Mouse (Mus musculus) liver, embryonic 15.5 days (tissue): ENCODE measurements around the gene Snx21. TPM values are rescaled to one million over a fixed set of nuclear protein-coding genes. Genes with fewer than 3 reads are reported as not detected.
"Not testable (repeated sequence)": the region's sequence is repeated elsewhere in the genome, so short reads cannot be mapped to it uniquely, and the experiment has no call there.

Experiments used
- ATAC-seq: fragments of 200-750 bp; cut with Nextera tagmentation; 2 replicates; pipeline ENCODE4 v1.8.0; 2017; ENCODE audit warnings: moderate number of reproducible peaks, mild to moderate bottlenecking, moderate library complexity; ENCODE audit not compliant: insufficient read depth
- H3K27ac ChIP-seq: fragments of 300-500 bp; sonication (generic); replicated peaks from 2 replicates; pipeline ENCODE4 v1.5.1; 2015; ENCODE audit warnings: mild to moderate bottlenecking, inconsistent platforms
- H3K27me3 ChIP-seq: fragments of 300-500 bp; sonication (generic); 2 replicates; pipeline ENCODE4 v1.6.1; 2015; ENCODE audit warnings: mild to moderate bottlenecking, inconsistent platforms
- H3K36me3 ChIP-seq: fragments of 300-500 bp; sonication (generic); replicated peaks from 2 replicates; pipeline ENCODE4 v1.6.1; 2015; ENCODE audit warnings: moderate library complexity, mild to moderate bottlenecking, inconsistent platforms
- H3K4me1 ChIP-seq: fragments of 300-500 bp; sonication (generic); replicated peaks from 2 replicates; pipeline ENCODE4 v1.6.1; 2015; ENCODE audit warnings: inconsistent platforms
- H3K4me2 ChIP-seq: fragments of 300-500 bp; sonication (generic); 2 replicates; pipeline ENCODE4 v1.6.1; 2015; ENCODE audit warnings: moderate library complexity, mild to moderate bottlenecking, inconsistent platforms
- H3K4me3 ChIP-seq: fragments of 300-500 bp; sonication (generic); replicated peaks from 2 replicates; pipeline ENCODE4 v1.5.1; 2015; ENCODE audit warnings: mild to moderate bottlenecking, inconsistent platforms
- H3K9ac ChIP-seq: fragments of 300-500 bp; sonication (generic); 2 replicates; pipeline ENCODE4 v1.6.1; 2015; ENCODE audit warnings: moderate library complexity, mild to moderate bottlenecking, inconsistent platforms
- H3K9me3 ChIP-seq: fragments of 300-500 bp; sonication (generic); replicated peaks from 2 replicates; pipeline ENCODE4 v1.6.1; 2016; ENCODE audit warnings: inconsistent platforms
- WGBS: fragments of 180-500 bp; shearing (Covaris S2); methylation state at CpG from one replicate; pipeline ENCODE4 v1.1.7; 2015; ENCODE audit warnings: mixed read lengths; ENCODE audit not compliant: insufficient replicate concordance; 5-methylcytosine and 5-hydroxymethylcytosine counted together
- polyA plus RNA-seq: library from polyadenylated mRNA; unstranded; fragments of >200 nt; fragmentation: Nextera tagmentation; extraction: Ambion mirVana; gene quantifications from 2 replicates; pipeline ENCODE4 v1.2.1, GENCODE M21; 2015

The Snx21 gene
- polyA plus RNA-seq, 1 experiment from 2014 or later = 5.6 TPM

DNA sequence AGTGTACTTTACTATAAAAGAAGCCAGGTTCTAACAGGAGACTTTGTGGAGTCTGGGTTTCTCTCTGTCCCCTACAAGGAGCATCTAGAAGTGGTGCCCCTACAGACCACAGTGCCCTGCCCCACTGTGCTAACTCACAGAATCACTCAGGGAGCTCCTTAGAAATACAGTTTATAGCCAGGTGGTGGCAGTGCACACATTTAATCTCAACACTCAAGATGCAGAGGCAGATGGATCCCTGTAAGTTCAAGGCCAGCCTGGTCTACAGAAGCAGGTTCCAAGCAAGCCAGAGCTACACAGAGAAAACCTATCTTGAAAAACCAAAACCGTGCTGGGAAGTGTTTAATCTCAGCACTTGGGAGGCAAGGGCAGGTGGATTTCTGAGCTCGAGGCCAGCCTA lies 8.1 kb downstream of the Snx21 start:
- Histone ChIP-seq H3K27ac (peak overlapping the region; percentile 46; the same call in 1 of the 2 replicates), H3K4me3 (no peak overlapping the region), H3K27me3 (no peaks in the 10 kb centered on the region), H3K4me2 (no peak overlapping the region), H3K36me3 (peaks cover 84% of the 10 kb centered on the region), H3K9me3 (no peaks in the 10 kb centered on the region), H3K4me1 (peaks cover 24% of the 10 kb centered on the region), H3K9ac (no peak overlapping the region)
- ATAC-seq = no peak
- 76% methylated on average over 2 of the region's 2 CpGs for WGBS

DNA sequence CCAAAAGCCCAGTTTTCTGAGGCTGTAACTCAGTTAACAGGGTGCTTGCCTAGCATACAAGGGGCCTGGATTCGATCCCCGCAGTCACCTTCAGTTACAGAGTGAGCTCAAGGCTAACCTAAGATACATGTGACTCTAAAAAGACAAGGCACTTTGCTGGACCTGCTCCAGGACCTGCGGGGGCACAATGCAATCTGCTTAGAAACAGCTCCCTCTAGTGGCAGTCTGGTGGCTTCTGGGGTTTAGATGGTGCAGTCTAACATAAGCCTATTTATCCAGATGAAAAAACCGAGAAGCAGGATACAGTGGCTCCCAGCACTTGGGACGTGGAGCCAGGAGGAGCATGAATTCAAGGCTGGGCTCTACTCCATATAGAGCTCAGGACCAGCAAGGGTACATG lies 8.7 kb downstream of the Snx21 start:
- 28% methylated on average over 5 of the region's 5 CpGs for WGBS
- H3K27ac ChIP-seq = no peak overlapping the region
- H3K4me1 ChIP-seq = peaks cover 21% of the 10 kb centered on the region
- H3K4me2 ChIP-seq = no peak overlapping the region
- no peak overlapping the region for H3K9ac ChIP-seq
- H3K4me3 ChIP-seq = no peak overlapping the region
- peaks cover 85% of the 10 kb centered on the region for H3K36me3 ChIP-seq
- H3K27me3 ChIP-seq = no peaks in the 10 kb centered on the region
- H3K9me3 ChIP-seq = no peaks in the 10 kb centered on the region
- ATAC-seq = peak; percentile 49

GRCm38 (mm10) chr2:164795868-164796267 lies 10.2 kb downstream of the Snx21 start:
- Histone ChIP-seq H3K27me3 (no peaks in the 10 kb centered on the region), H3K4me3 (no peak overlapping the region), H3K4me2 (no peak overlapping the region), H3K36me3 (peaks cover 93% of the 10 kb centered on the region), H3K9ac (no peak overlapping the region), H3K9me3 (no peaks in the 10 kb centered on the region), H3K4me1 (peaks cover 14% of the 10 kb centered on the region), H3K27ac (no peak overlapping the region)
- no peak for ATAC-seq
- WGBS = 73% methylated on average over 4 of the region's 4 CpGs

GRCm38 (mm10) chr2:164798554-164798953 lies 12.9 kb downstream of the Snx21 start:
- not testable (repeated sequence) for H3K9me3 ChIP-seq, ATAC-seq, H3K27ac ChIP-seq, H3K9ac ChIP-seq, H3K4me3 ChIP-seq, H3K4me2 ChIP-seq, H3K27me3 ChIP-seq
- peaks cover 88% of the 10 kb centered on the region for H3K36me3 ChIP-seq
- 59% methylated on average over 6 of the region's 6 CpGs for WGBS
- peaks cover 14% of the 10 kb centered on the region for H3K4me1 ChIP-seq

GRCm38 (mm10) chr2:164800252-164801004 lies 14.8 kb downstream of the Snx21 start:
- peaks cover 70% of the 10 kb centered on the region for H3K36me3 ChIP-seq
- H3K4me3 ChIP-seq = no peak overlapping the region
- peaks cover 19% of the 10 kb centered on the region for H3K4me1 ChIP-seq
- no peak overlapping the region for H3K27ac ChIP-seq
- 80% methylated on average over 13 of the region's 13 CpGs for WGBS
- H3K27me3 ChIP-seq = no peaks in the 10 kb centered on the region
- ATAC-seq = no peak
- H3K4me2 ChIP-seq = no peak overlapping the region
- no peaks in the 10 kb centered on the region for H3K9me3 ChIP-seq
- no peak overlapping the region for H3K9ac ChIP-seq

GRCm38 (mm10) chr2:164803201-164803920 lies 17.7 kb downstream of the Snx21 start:
- ATAC-seq = no peak
- peak overlapping the region; percentile 92 for H3K4me3 ChIP-seq
- peak overlapping the region; percentile 78 for H3K4me2 ChIP-seq
- H3K27ac ChIP-seq = peak overlapping the region; percentile 90
- H3K4me1 ChIP-seq = peaks cover 39% of the 10 kb centered on the region
- H3K27me3 ChIP-seq = no peaks in the 10 kb centered on the region
- peaks cover 44% of the 10 kb centered on the region for H3K36me3 ChIP-seq
- H3K9me3 ChIP-seq = no peaks in the 10 kb centered on the region
- WGBS = 72% methylated on average over 16 of the region's 16 CpGs
- peak overlapping the region; percentile 89 for H3K9ac ChIP-seq

DNA sequence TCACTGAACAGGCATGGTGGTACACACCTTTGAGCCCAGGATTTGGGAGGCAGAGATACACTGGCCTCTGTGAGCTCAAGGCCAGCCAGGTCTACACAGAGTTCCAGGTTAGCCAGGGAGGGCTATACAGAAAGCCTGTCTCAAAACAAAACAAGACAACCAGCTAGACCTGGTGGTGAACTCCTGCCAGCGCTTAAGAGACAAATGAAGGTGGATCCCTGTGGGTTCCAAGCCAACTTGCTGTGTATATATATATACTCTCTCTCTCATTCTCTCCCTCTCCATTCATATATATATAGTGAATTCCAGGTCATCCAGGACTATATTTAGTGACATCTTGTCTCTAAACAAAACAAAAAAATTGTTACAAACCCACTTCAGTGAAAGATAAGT lies 18.3 kb downstream of the Snx21 start:
- Histone ChIP-seq H3K4me2 (peak overlapping the region; percentile 78), H3K36me3 (peaks cover 43% of the 10 kb centered on the region), H3K4me3 (peak overlapping the region; percentile 92), H3K9ac (peak overlapping the region; percentile 89), H3K4me1 (peaks cover 39% of the 10 kb centered on the region), H3K9me3 (no peaks in the 10 kb centered on the region), H3K27ac (peak overlapping the region; percentile 90), H3K27me3 (no peaks in the 10 kb centered on the region)
- 48% methylated on average over 1 of the region's 1 CpGs for WGBS
- ATAC-seq = no peak

DNA sequence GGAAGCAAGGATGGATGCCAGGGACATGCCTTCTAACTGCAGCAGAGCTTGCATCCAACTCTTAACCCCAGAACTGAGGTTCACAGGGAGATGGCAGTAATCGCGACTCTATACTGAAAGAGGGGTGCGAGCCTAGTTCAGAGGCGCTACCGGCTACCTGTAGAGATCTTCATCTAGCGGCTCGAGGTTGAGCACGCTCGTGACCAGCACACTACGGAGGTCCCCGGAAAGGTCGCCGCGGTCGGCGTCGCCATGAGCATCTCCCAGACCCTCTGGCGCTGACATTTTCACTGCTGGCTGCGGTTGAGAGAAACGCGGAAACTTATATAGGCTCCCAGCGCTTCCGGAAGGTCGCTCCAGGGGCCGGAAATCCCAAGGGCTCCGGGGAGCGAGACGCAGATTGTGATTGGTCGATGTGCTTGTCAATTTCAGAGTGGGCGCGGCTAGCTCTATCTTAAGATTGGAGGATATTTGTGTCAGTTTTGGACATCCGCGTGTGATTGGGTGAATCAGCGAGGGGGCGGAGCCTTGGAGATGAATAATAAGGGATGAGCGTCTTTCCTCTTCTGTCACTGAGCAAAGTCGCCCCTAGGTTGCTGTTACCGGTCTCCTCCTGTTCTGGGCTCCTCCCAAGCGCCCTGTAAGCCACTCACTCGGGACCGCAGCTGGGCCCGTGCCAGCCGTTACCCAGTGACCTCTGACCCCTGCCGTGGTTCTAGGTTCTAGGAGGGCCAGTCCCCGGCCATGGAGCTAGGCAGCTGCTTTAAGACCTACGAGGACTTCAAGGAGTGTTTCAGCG lies 19.1 kb downstream of the Snx21 start, which contains the start of the genes Acot8 and Zswim3:
Gene Acot8, minus strand, starts transcription at position 350 of the 799 bp plus-strand sequence.
Gene Zswim3, plus strand, starts transcription at position 566 of the 799 bp plus-strand sequence.
- Histone ChIP-seq H3K9ac (peak within 1 kb of the TSS; percentile 89), H3K4me1 (peaks cover 39% of the 10 kb centered on the region)

GRCm38 (mm10) chr2:164805332-164805718 lies 19.7 kb downstream of the Snx21 start:
- H3K9me3 ChIP-seq = no peaks in the 10 kb centered on the region
- WGBS = under 1% methylated on average over 21 of the region's 21 CpGs
- H3K36me3 ChIP-seq = peaks cover 40% of the 10 kb centered on the region
- peak overlapping the region; percentile 75 for H3K9ac ChIP-seq
- peak overlapping the region; percentile 99 for H3K27ac ChIP-seq
- no peaks in the 10 kb centered on the region for H3K27me3 ChIP-seq
- H3K4me3 ChIP-seq = peak overlapping the region; percentile 92
- ATAC-seq = peak; percentile 79
- H3K4me1 ChIP-seq = peaks cover 39% of the 10 kb centered on the region
- peak overlapping the region; percentile 91 for H3K4me2 ChIP-seq

More for the DNA sequence above, 19.1 kb downstream of the Snx21 start, which contains the start of the genes Acot8 and Zswim3:
- peak; percentile 93 for ATAC-seq
- Histone ChIP-seq H3K27ac (peak within 1 kb of the TSS; percentile 99), H3K9me3 (no peaks in the 10 kb centered on the region), H3K4me3 (peak within 1 kb of the TSS; percentile 92), H3K27me3 (no peaks in the 10 kb centered on the region), H3K36me3 (peaks cover 43% of the 10 kb centered on the region), H3K4me2 (peak within 1 kb of the TSS; percentile 91)
- WGBS = under 1% methylated on average over 47 of the region's 47 CpGs

DNA sequence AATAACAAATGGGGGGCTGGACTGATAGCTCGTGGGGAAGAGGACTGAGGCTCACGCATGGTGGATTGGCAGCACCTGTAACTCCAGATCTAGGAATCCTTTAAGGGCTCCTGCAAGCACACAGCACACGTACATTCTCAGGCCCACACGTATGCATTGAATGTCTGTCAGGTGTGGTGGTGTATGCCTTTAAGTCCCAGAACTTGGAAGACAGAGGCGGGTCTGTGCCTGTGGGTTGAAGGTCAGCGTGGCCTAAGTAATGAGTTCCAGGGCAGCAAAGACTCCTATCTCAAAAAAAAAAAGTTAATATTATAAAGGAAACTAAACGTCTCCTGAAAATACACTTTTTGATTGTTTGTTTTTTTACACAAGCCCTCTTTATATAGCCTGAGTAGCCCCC lies 21.0 kb downstream of the Snx21 start:
- no peaks in the 10 kb centered on the region for H3K27me3 ChIP-seq
- peak overlapping the region; percentile 91 for H3K4me2 ChIP-seq
- peaks cover 28% of the 10 kb centered on the region for H3K36me3 ChIP-seq
- H3K4me3 ChIP-seq = peak overlapping the region; percentile 92; the same call in 1 of the 2 replicates
- no peaks in the 10 kb centered on the region for H3K9me3 ChIP-seq
- 0 out of 2 replicates have a peak overlapping the region, but pooled peaks have one; percentile 24 for H3K27ac ChIP-seq
- ATAC-seq = no peak
- peaks cover 39% of the 10 kb centered on the region for H3K4me1 ChIP-seq
- 70% methylated on average over 7 of the region's 7 CpGs for WGBS
- no peak overlapping the region for H3K9ac ChIP-seq
